Mouse (Mus musculus) thymus, postnatal 25 days (tissue): Measurements from ENCODE around the gene Fam98b.

Experiments
- DNase-seq: peaks from one replicate; pipeline ENCODE4 v3.0.0; 2022

The Fam98b gene

DNA sequence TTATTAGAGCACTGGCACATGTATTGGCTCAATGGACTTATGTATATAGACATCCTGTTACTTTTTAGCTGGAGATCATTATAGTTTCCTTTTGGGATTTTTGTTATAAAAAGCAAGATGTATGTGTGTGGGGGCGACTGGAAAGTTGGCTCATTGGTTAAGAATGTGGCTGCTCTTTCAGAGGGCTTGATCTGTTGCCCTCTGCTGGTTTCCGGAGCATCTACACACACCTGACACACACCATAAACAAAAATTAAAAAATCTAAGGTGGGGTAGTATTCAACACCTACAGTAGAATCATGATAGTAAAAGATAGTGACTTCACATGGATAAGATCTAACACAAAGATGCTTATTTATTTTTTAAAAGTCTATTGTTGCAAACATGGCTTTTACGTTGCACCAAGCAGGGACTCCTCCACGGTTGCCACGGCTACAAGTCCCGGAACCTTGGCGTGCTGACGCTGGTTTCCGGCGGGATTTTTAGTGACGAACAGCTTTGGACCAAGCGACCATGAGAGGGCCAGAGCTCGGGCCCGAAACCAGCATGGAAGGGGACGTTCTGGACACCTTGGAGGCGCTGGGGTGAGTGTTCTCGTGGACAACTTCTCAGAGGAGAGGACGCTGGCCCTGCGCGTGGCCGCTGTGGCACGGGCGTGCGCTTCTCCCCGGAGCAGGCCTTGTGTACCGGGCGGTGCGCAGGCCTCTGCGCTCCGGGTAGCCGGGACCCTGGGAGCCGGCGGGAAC lies at the start of gene Fam98b:
TSS of gene Fam98b (plus strand) at position 485 of the 746 bp plus-strand sequence.
- peak; percentile 91 for DNase-seq

DNA sequence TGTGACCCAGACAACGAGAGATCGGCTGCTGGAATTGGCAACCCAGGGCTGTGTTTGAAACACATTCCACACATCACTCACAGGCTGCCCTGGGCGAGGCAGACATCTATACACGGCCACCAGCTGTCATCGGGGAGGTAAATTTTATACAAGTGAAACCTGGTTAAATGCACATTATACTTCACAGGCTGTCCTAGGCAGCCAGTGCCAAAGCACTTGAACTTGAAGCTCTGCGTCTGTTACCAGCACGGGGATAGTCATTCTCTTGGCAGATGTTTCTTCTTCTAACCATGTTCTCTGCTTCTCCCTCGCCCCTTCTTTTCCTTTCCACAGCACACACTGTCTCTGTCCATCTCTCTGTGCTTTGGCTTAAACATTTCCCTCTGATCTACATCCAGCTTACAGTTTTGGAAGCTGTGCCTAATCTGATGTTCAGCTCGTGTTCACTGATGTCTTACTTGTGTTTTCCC lies 48.6 kb upstream of the Fam98b start:
- DNase-seq: no peak

DNA sequence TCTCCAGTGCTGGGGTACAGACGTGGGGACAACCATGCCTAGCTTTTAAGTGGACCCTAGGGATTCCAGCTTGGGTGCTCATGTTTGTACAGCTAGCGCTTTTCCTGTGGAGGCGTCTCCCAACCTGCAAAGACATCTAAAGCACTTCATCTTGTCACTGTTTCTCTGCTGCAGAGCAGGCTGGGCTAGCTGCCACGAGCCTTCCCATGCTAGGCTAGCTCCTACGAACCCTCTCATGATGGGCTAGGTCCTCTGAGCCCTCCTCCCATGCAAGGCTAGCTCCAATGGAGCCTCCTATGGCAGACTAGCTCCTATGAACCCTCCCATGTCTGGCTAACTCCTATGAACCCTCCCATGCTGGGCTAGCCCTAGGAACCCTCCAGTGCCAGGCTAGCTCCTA lies 46.2 kb upstream of the Fam98b start:
- no peak for DNase-seq

DNA sequence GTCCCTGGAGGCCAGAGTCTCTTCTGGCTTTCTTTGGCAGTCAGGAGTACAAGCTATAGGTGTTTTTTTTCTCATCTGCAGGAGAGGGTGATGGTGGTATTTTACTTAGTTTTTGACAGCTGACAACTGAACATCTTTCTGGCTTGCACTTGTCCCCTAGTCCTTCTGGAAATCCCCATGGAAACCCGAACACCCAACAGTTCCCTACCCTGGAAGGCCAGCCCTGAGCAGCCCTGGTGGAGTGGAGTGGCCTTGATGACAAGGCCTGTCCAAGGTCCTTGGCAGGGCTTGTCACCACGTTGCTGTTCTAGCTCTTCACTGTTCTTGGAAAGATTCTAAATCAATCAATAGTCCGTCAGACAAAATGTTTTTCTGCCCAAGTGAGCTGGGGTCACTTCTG lies 45.0 kb upstream of the Fam98b start:
- DNase-seq: no peak

DNA sequence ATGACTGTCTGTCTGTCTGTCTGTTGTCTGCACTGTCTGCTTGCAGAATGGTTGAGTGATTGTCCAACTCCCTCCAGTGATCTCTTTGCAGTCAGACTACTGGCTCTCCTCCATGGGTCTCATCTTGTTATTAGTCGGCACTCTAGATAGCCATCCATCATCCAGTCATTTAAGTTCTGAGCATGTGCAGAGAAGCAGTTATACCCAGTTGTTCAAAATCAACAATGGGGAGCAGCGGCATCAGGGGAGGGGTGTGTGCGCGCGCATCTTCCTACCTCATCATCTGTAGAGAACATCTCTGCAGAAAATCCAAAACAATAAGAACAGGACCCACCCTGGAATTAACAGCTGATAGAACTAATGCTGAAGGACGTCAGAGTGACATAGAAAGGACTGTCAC lies 44.5 kb upstream of the Fam98b start:
- no peak for DNase-seq

DNA sequence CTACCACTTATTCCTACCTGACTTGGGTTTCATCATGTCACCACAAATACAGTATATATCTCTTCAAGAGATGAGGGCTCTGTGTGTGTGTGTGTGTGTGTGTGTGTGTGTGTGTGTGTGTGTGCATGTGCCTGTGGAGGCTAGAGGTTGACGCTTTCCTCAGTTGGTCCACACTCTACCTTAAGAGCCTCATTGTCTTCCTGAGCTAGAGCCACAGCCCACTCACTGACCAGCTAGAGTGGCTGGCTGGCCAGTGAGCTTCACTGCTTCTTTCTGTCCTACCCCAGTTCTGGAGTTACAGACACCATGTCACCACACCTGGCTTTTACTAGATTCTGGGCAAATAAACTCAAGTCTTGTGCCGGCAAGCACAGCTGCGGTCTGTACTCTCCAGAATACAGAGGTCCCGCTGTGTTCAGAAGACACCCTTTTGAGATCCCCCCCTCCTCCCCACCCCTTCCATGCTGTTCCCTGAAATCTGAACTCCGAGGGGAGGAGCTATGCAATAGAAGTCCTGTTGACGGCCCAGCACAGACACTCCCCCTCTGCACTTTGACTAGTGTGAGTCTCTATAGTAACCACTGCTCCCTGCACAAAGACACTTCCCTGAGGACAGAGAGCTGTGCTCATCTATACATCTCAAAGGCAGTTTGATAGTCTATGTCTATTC lies 39.0 kb upstream of the Fam98b start:
- DNase-seq: no peak

DNA sequence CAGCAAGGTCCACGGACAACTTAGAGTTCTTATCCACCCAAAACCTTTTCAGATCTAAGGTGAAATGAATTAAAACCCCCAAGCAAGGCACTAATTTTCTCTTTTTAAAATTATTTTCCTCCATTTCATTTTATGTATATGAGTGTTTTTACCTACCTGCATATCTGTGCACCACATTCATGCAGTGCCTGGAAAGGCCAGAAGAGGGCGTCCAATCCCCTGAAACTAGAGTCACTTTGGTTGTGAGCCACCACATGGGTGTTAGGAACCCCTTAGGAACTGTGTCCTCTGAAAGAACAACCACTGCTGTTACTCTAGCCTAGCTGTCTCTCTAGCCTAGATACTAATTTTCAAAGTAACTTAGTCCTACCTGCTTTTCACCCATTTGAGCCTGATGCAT lies 33.4 kb upstream of the Fam98b start:
- DNase-seq: peak; percentile 23

DNA sequence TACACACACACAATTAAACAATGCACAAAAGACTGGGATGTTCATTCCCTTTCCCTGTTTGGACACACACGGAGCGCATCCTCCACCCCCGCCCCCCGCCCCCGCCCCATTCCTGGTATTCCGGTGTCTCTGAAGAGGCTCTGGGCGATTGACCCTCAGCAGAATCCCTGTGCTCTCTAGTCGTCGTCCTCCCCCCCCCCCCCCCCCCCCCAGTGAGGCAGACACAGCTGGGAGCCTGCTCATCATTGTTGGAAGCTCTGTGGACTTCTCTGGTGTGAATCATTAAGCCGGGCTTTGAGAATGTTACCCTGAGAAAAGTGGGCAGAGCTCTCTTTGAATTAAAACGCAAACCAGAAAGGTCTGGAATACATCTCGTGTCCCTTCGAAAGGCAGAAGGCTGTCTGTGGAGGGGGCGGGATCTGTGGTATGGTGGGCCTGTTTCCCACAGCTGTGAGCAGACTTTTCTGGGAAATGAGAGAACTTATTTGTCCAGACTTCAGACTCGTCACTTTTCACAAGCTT lies 31.8 kb upstream of the Fam98b start:
- no peak for DNase-seq

DNA sequence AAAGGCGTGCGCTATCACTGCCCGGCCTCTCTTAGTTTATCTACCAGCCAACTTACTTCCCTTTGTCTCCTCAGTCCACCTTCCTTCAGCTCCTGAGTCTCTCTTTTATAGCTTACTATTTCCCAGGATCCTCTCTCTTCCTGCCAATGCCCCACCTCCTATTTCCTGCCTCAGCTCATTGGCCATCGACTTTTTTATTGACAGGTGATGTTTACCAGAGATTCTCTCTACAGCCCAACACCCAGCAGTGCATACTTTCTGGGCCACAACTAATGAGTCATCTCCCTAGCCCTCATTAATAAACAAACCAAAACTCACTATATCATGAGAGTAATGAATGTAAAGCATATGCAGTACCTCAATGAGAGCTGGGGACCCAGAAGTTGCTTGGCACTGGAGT lies 30.0 kb upstream of the Fam98b start:
- no peak for DNase-seq

DNA sequence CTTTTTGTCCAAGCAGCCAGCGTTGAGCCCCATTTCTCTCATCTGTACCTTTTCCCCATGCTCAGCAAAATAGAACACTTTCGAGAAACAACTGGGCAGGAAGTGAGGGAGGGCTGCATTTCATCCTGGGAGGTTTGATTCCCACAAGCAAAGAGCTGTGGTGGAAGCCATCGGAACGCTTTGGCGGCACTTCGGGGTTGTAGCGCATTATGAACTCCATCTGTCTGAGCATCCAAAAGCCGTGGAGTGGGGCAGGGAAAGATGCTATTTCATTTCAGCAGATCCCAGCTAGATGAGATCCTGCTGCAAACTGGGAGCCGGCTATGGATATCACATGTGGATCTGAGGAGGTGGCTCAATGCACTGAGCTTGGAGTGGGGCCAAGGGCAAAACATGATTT lies 26.9 kb upstream of the Fam98b start:
- no peak for DNase-seq

DNA sequence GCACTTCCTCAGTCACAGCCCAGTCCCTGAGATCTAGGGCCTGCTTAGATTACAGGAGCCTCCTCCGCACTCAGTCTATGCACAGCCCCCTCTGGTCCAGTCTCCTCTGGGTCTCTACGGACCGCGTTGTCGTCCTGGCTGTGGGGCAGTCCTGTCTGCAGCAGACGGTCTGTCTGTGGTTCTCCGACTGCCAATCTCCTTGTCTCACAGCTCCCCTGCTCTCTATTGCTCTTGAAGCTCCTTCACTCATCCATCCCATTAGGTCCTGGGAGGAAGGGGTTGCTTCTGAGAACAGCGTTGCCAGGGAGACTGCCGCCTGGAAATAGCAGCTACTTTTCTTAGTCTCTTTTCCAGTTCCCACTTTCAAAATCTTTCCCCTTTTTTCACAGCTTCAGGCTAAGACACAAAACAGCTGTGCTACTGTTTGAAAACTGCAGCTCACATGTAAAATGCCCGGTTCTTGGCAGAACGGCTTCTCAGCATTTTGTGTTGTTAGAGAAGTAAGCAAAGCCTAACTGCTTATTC lies 20.9 kb upstream of the Fam98b start:
- no peak for DNase-seq

DNA sequence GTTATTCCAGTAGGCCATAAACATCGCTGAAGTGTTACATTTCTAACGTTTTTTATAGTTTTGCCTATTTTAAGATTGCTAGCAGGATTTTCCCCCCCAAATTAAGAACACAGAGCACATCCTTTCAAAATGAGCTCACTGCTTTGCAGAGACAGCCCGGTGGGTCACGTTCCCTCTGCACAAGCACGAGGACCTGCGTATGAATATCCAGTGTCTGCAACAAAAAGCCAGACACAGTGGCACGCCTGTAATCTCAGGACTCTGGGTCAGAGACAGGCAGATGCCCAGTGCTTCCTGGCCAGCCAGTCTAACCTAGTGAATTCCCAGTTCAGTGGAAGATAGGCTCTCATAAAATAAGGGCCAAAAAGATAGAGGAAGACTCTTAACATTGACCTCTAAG lies 19.3 kb upstream of the Fam98b start:
- DNase-seq: no peak

DNA sequence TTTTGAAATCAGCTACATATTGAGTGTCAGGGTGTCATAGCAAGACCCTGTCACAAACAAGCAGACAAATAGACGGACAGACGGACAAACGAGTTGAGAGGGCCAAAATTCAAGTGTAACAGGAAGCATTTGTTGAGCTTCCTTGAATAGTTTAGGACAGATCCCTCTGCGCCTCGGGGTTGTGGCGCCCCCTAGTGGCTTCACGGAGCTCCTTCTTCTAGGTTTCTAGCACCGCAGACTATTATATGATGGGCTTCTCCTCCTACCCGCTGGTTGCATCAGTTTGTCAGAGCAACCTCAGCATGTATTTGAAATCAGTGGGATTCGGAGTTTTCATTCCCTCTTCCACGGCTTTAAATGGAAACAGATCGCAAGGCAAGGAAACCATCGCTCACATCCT lies 18.3 kb upstream of the Fam98b start:
- peak; percentile 73 for DNase-seq

DNA sequence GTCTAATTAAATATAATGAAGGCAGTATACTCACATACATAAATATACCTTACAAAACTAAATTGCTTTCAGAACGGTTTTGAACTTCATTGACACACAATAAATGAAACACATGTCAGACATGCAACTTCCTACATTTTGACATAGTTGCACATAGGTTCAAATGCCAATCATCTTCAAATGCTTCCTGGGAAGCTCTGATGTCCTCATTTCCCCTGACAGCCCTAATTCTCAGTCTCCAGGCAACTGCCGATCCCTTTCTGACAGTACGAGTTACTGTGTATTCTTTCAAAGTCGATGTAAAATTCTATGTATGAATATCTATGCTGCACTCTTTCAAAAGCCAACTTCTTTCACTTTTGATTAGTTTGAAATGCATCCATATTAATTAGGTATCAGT lies 7.6 kb upstream of the Fam98b start:
- DNase-seq: no peak

DNA sequence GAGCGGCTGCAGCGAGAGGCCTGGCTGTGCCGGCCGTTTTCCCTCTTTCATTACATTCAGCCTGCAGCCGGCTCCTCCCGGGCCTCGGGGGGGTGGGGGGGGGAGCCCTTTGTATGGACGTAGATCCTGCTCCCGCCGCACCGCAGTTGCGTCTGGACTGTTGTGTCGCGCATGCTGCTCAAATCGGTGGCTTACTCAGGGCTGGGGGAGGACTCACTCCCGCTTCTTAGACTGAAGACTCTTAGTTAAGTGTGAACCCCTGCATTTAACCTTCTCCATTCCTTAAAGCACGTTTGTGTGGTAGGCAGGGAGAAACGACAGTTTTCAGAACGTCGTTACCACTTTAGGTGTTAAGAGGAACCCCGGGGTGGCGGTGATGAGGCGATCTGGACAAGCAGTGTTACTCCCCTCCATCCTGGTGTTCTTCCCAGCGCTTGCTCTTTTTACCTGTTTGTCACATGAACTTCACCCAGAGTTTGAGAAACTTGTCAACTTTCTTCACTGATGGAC lies 517 bp downstream of the Fam98b start:
- DNase-seq: peak; percentile 38

DNA sequence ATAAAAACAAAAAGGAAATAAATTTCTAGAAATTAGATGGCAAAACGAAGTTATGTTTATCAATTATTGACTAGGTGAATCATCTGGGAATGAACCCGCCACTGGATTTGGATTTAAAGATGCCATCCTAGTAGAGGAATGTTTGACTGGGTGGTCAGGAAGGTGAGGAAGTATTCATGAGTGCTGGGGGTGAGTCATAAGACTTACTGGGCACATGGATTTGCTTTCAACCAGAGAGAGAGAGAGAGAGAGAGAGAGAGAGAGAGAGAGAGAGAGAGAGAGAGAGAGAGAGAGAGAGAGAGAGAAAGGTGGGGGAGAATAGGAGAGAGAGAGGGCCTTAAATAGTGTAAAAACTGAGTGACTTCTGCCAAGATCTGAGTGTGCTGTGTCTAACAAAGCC lies 5.9 kb downstream of the Fam98b start:
- no peak for DNase-seq

DNA sequence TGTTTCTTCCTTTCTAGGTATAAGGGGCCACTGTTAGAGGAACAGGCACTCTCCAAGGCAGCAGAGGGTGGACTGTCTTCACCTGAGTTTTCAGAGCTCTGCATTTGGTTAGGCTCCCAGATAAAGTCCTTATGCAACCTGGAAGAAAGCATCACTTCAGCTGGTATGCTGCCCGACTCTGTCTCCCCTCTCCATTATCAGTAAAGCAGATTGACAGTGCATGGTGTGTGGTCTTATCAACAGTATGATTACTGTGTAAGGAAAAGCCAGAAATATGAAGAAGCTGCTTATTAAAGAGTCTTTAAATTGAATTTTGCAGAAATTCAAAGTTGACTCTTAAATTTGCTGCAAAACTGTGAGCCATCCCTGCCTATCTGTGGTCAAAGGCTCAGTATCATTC lies 8.1 kb downstream of the Fam98b start:
- DNase-seq: no peak

DNA sequence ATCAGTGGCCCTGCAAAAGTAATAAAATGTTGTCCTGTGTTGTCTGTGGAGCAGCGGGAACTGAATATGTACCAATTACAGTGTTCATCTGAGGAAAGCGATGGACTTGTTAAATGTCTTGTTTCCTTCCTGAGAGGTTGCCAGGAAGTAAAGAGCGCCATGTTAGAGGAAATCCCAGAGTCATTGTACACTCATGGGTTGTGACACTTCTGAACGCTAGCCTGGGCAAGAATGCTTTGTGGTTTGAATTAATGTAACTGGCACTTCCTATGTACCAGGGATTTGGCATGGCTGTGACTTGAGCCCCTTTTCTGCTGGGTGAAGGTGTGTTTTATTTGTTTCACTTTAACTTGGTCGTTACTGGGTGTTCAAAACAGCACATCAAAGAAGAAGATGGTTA lies 12.6 kb downstream of the Fam98b start:
- DNase-seq: no peak

DNA sequence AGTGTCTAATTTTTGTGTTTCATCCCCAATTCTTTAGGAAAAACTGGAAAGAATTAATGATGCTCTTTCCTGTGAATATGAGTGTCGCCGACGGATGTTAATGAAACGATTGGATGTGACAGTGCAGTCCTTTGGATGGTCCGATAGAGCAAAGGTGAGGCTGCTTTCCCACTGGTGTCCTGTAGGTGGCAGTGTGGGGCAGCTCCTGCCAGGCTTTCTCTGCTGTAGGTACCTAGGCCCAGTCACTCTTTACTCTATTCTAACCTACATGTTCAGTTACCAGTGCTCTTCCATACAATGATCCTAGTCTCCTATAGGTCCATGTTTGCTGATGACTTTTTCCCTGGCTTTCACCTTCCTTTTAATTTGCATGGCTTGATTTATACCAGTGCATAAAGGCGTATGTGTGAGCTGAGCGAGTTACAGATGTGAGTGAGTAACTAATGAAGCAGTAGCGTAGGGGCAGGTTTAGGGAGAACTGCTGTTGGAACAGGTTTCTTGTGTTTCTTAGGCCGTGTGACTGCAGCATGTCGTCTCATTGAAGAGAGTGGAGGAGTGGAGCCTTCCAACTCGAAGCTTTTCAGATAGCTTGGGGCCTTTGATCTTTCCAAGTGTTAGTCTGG lies 14.4 kb downstream of the Fam98b start:
- DNase-seq: peak; percentile 84

DNA sequence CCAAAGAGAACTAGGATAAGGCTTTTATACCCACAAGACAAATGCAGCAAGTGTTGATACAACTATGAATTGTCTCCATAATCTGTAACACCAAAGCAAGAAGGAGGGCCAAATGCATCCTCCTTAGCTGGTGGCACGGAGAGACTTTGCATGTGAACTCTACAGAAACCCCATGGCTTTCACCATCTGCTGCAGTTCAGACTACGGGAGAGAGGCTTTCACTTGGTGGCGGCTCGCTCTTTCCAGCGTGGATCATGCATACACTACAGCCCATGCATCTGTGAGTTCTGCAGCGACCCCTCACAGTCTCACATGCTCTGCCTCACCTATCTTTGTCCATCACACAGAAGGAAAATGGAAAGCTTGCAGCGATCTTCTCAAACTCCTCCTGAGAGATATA lies 38.8 kb downstream of the Fam98b start:
- no peak for DNase-seq

DNA sequence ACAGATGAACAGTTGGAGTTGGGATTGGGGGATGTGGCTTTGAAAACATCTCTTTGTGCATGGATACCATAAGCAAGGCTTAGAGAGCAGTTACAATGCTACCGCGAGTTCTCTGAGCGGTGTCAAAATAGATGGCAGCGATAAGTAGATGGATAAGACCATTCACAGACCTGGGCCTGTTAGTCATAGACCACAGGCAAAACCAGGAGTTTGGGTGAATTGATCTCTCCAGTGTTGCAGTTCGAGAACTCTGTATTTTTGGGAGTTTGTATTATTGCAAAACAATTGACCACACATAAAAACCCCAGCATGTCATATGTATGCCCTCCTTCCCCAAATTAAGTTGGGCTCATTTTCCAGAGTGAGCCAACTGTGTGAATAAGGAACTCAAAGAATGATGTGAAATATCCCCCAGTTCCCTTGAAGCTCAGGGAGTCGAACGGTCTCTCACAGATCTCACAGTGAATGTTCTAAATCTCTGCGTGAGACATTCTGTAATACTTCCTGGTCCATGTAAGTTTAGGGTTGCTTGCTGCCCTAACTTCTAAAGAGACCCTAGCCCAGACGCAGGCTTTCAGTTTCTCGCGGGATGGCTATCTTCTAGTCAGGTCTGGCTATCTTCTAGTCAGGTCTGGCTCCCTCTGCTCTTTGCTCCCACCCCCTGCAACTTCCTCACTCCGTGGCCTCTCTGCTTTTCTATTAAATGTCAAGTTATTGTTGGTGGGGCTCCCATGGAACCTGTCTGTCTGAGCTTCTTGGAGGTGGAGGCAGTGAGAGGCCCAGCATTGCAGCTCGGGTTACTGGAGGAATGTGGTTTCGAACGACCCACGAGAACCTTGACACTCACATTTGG lies 50.3 kb downstream of the Fam98b start:
- DNase-seq: no peak
